Mouse (Mus musculus): Measurements from ENCODE around the gene Pbrm1. TPM values are rescaled to one million over a fixed set of nuclear protein-coding genes. Genes with fewer than 3 reads are reported as not detected.
A peak's percentile ranks its signal among the peaks of the same experiment; 100 is the strongest.

The Pbrm1 gene
- 10 to 100 TPM; 50.7 to 53.6 TPM for total RNA-seq (2021)
- long read RNA-seq, experiment 1, partial matches to known transcripts = 10 of 13 reads
- long read RNA-seq, experiment 1, other reads (novel, unspliced or antisense) = 3 of 13 reads
- long read RNA-seq, experiment 2, partial matches to known transcripts = 6 of 12 reads
- long read RNA-seq, experiment 2, other reads (novel, unspliced or antisense) = 6 of 12 reads

GRCm38 (mm10) chr14:31018860-31019291, at the start of gene Pbrm1, which contains the start of gene Gnl3:
Gene Pbrm1, plus strand, starts transcription at chr14:31019138.
Gene Gnl3, minus strand, starts transcription at chr14:31019152.
- intact Hi-C loops (cut with DNase I) = loop anchor here (2.0 kb wide), 1 partner anchor 18 kb away; the partner anchor contains the start of genes Glt8d1 and Spcs1

GRCm38 (mm10) chr14:30974204-30974603, 44.7 kb upstream of the Pbrm1 start:
- peak; percentile 53 to 79 for DNase-seq (ENCODE audit: low spot score in 2 of 2)
- intact Hi-C loops (cut with DNase I) = no loop called here

More at GRCm38 (mm10) chr14:31018860-31019291, at the start of gene Pbrm1, which contains the start of gene Gnl3:
- peak; percentile 97 to 98 for DNase-seq (ENCODE audit: low spot score in 2 of 2)

- intact Hi-C loops (cut with DNase I) = no loop called here
- no peak for DNase-seq (ENCODE audit: low spot score in 2 of 2)
These were observed 42.7 kb upstream of the Pbrm1 start for GRCm38 (mm10) chr14:30976222-30976621.

GRCm38 (mm10) chr14:30996417-30996816, 22.5 kb upstream of the Pbrm1 start:
- DNase-seq (ENCODE audit: low spot score in 2 of 2) = no peak
- intact Hi-C loops (cut with DNase I) = no loop called here

- intact Hi-C loops (cut with DNase I) = loop anchor here (2.0 kb wide), 1 partner anchor 18 kb away; the partner anchor contains the start of genes Gnl3 and Pbrm1
These were observed 18.6 kb upstream of the Pbrm1 start for GRCm38 (mm10) chr14:31000356-31000755.

GRCm38 (mm10) chr14:31000816-31001306, 18.1 kb upstream of the Pbrm1 start:
- intact Hi-C loops (cut with DNase I) = loop anchor here (2.0 kb wide), 1 partner anchor 18 kb away; the partner anchor contains the start of genes Gnl3 and Pbrm1
- DNase-seq (ENCODE audit: low spot score in 2 of 2) = no peak

More at GRCm38 (mm10) chr14:31000356-31000755, 18.6 kb upstream of the Pbrm1 start:
- no peak for DNase-seq (ENCODE audit: low spot score in 2 of 2)

GRCm38 (mm10) chr14:31001307-31002205, 17.4 kb upstream of the Pbrm1 start, which contains the start of the genes Glt8d1 and Spcs1:
Gene Glt8d1, plus strand, starts transcription at chr14:31001400.
Gene Spcs1, minus strand, starts transcription at chr14:31001672.
- DNase-seq (ENCODE audit: low spot score in 2 of 2) = peak; percentile 73 to 83
- intact Hi-C loops (cut with DNase I) = loop anchor here (2.0 kb wide), 1 partner anchor 17 kb away; the partner anchor contains the start of genes Gnl3 and Pbrm1

- intact Hi-C loops (cut with DNase I) = no loop called here
- DNase-seq (ENCODE audit: low spot score in 2 of 2) = no peak
These were observed 14.4 kb upstream of the Pbrm1 start for GRCm38 (mm10) chr14:31004527-31004926.

GRCm38 (mm10) chr14:31006779-31007178, 12.2 kb upstream of the Pbrm1 start:
- intact Hi-C loops (cut with DNase I) = no loop called here

GRCm38 (mm10) chr14:31011588-31011987, 7.3 kb upstream of the Pbrm1 start:
- intact Hi-C loops (cut with DNase I) = no loop called here

More at GRCm38 (mm10) chr14:31006779-31007178, 12.2 kb upstream of the Pbrm1 start:
- no peak for DNase-seq (ENCODE audit: low spot score in 2 of 2)

GRCm38 (mm10) chr14:31013928-31014327, 5.0 kb upstream of the Pbrm1 start:
- DNase-seq (ENCODE audit: low spot score in 2 of 2) = no peak
- intact Hi-C loops (cut with DNase I) = no loop called here

More at GRCm38 (mm10) chr14:31011588-31011987, 7.3 kb upstream of the Pbrm1 start:
- no peak for DNase-seq (ENCODE audit: low spot score in 2 of 2)

GRCm38 (mm10) chr14:31016063-31016462, 2.9 kb upstream of the Pbrm1 start:
- intact Hi-C loops (cut with DNase I) = no loop called here
- DNase-seq (ENCODE audit: low spot score in 2 of 2) = no peak

- intact Hi-C loops (cut with DNase I) = loop anchor here (2.0 kb wide), 1 partner anchor 17 kb away; the partner anchor contains the start of genes Glt8d1 and Spcs1
- peak in 1 of 2 experiments; percentile 22 for DNase-seq (ENCODE audit: low spot score in 2 of 2)
These were observed 1.1 kb upstream of the Pbrm1 start for GRCm38 (mm10) chr14:31017854-31018253.

GRCm38 (mm10) chr14:31019331-31020205, 630 bp downstream of the Pbrm1 start:
- intact Hi-C loops (cut with DNase I) = loop anchor here (2.0 to 10.0 kb wide), 3 partner anchors 19 to 165 kb away; partner anchors contain the start of genes Glt8d1 and Spcs1
- DNase-seq (ENCODE audit: low spot score in 2 of 2) = peak in 1 of 2 experiments; percentile 55

- DNase-seq (ENCODE audit: low spot score in 2 of 2) = no peak
- intact Hi-C loops (cut with DNase I) = loop anchor here (5.0 to 10.0 kb wide), 2 partner anchors 35 to 162 kb away; no protein-coding TSS in a partner anchor
These were observed 3.6 kb downstream of the Pbrm1 start for GRCm38 (mm10) chr14:31022579-31022978.

GRCm38 (mm10) chr14:31025785-31026184, 6.8 kb downstream of the Pbrm1 start:
- intact Hi-C loops (cut with DNase I) = loop anchor here (10.0 kb wide), 1 partner anchor 159 kb away; no protein-coding TSS in a partner anchor
- DNase-seq (ENCODE audit: low spot score in 2 of 2) = no peak

GRCm38 (mm10) chr14:31045296-31045695, 26.4 kb downstream of the Pbrm1 start:
- no peak for DNase-seq (ENCODE audit: low spot score in 2 of 2)
- intact Hi-C loops (cut with DNase I) = no loop called here

- no peak for DNase-seq (ENCODE audit: low spot score in 2 of 2)
- intact Hi-C loops (cut with DNase I) = no loop called here
These were observed 26.9 kb downstream of the Pbrm1 start for GRCm38 (mm10) chr14:31045817-31046216.

Data from left cerebral cortex, postnatal 14 days (tissue).